Mouse (Mus musculus) ovary, postnatal 36 days (tissue): ENCODE measurements around the gene Ell.
A peak's percentile ranks its signal among the peaks of the same experiment; 100 is the strongest.
"Not testable (repeated sequence)": the region's sequence is repeated elsewhere in the genome, so short reads cannot be mapped to it uniquely, and the experiment has no call there.

Experiments used
- DNase-seq: peaks from one replicate; pipeline ENCODE4 v3.0.0; 2022; ENCODE audit warnings: low spot score, mixed read lengths

Gene Ell

GRCm38 (mm10) chr8:70564696-70565235, 25.5 kb downstream of the Ell start:
- DNase-seq: no peak

GRCm38 (mm10) chr8:70565561-70565960, 26.3 kb downstream of the Ell start:
- DNase-seq: no peak

GRCm38 (mm10) chr8:70570360-70570759, 31.1 kb downstream of the Ell start:
- no peak for DNase-seq

GRCm38 (mm10) chr8:70570990-70571389, 31.7 kb downstream of the Ell start:
- no peak for DNase-seq

- DNase-seq: no peak
Observed at GRCm38 (mm10) chr8:70574302-70574701, 35.0 kb downstream of the Ell start.

- no peak for DNase-seq
Observed at GRCm38 (mm10) chr8:70574915-70575314, 35.7 kb downstream of the Ell start.

- no peak for DNase-seq
Observed at GRCm38 (mm10) chr8:70577207-70577606, 38.0 kb downstream of the Ell start.

GRCm38 (mm10) chr8:70583476-70584387, 44.5 kb downstream of the Ell start:
- DNase-seq: no peak

- DNase-seq: no peak
Observed at GRCm38 (mm10) chr8:70584606-70585257, 45.5 kb downstream of the Ell start.

GRCm38 (mm10) chr8:70585258-70585652, 46.0 kb downstream of the Ell start:
- DNase-seq: peak; percentile 74

- DNase-seq: not testable (repeated sequence)
Observed at GRCm38 (mm10) chr8:70587955-70588354, 48.7 kb downstream of the Ell start.

- no peak for DNase-seq
Observed at GRCm38 (mm10) chr8:70591569-70591968, 52.3 kb downstream of the Ell start.

GRCm38 (mm10) chr8:70593173-70593572, 53.9 kb downstream of the Ell start:
- DNase-seq: peak; percentile 63

- DNase-seq: peak; percentile 91
Observed at GRCm38 (mm10) chr8:70593961-70594609, 54.8 kb downstream of the Ell start, which contains the start of gene Isyna1. Gene Isyna1 (plus strand): TSS chr8:70594373.

GRCm38 (mm10) chr8:70594621-70595564, 55.6 kb downstream of the Ell start:
- peak; percentile 46 for DNase-seq

GRCm38 (mm10) chr8:70595811-70596210, 56.6 kb downstream of the Ell start:
- DNase-seq: no peak

- DNase-seq: no peak
Observed at GRCm38 (mm10) chr8:70596216-70596615, 57.0 kb downstream of the Ell start.

- DNase-seq: peak; percentile 47
Observed at GRCm38 (mm10) chr8:70596775-70597416, 57.6 kb downstream of the Ell start.

- peak; percentile 56 for DNase-seq
Observed at GRCm38 (mm10) chr8:70597417-70598272, 58.4 kb downstream of the Ell start.

- peak; percentile 87 for DNase-seq
Observed at GRCm38 (mm10) chr8:70598283-70598682, 59.0 kb downstream of the Ell start.
